Mouse (Mus musculus) CD8-positive naive resting alpha-beta T cell, adult 2 months (primary cell): ENCODE measurements around the gene Nrxn2.

Experiments used
- DNase-seq, 2 experiments: peaks; one replicate each; pipeline ENCODE4 v3.0.0; 2022; ENCODE audit warnings: low read depth in 2 of 2, low spot score in 2 of 2

Gene Nrxn2

DNA sequence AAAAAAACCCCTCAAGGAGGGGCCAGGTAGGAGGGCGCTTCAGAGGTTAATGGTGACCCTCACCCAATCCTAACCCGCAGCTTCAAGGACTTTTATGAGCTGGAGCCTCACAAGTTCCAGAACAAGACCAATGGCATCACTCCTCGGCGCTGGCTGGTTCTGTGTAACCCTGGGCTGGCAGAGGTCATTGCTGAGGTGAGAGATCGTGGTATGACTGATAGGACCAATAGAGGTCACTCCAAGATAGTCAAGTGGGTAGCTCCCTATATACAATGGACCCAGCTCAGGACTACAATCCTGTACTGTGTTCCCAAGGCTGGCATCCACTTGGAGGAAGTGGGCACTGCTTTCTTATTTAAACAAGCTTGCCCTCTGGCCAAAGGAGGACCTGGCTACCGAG is 28.3 kb upstream of the Nrxn2 start:
- no peak for DNase-seq

- DNase-seq, result peak in 1 of 2 experiments; percentile 63
Measured at GRCm38 (mm10) chr19:6392743-6393393, 25.7 kb upstream of the Nrxn2 start.

DNA sequence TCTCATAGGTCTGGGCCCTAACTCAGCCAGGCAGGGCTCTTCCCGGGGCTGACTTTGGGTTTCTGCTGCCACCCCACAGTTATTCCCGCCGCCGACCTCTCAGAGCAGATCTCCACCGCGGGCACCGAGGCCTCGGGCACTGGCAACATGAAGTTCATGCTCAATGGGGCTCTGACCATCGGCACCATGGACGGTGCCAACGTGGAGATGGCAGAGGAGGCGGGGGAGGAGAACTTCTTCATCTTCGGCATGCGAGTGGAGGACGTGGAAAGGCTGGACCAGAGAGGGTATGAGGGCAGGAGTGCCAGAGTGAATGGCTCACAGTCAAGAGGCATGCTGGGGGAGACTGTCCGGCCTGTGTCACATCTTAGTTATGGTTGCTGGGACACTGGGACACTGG is 24.9 kb upstream of the Nrxn2 start:
- DNase-seq, result no peak

DNA sequence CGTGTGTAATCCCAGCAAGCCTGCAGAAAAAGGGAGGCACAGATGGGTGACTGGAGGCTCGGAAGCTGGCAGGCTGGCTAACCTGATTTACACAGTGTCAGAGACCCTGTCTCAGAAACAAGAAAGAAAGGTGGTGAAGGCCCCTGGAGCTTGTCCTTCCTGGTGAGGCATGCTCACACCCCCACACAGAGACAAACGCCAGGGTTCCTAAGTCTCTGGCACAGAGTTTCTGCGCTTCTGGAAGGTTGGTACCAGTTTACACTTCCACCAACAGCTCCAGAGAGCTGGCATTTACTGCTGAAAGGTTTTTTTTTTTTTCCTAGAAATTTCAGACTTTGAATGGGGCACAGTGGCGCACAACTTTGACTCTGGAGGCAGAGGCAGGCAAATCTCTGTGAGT is 22.3 kb upstream of the Nrxn2 start:
- DNase-seq, result no peak

- no peak for DNase-seq
Measured at GRCm38 (mm10) chr19:6397582-6398249, 20.8 kb upstream of the Nrxn2 start.

- DNase-seq, result peak; percentile 53 to 75
Measured at GRCm38 (mm10) chr19:6398447-6399284, 19.9 kb upstream of the Nrxn2 start.

DNA sequence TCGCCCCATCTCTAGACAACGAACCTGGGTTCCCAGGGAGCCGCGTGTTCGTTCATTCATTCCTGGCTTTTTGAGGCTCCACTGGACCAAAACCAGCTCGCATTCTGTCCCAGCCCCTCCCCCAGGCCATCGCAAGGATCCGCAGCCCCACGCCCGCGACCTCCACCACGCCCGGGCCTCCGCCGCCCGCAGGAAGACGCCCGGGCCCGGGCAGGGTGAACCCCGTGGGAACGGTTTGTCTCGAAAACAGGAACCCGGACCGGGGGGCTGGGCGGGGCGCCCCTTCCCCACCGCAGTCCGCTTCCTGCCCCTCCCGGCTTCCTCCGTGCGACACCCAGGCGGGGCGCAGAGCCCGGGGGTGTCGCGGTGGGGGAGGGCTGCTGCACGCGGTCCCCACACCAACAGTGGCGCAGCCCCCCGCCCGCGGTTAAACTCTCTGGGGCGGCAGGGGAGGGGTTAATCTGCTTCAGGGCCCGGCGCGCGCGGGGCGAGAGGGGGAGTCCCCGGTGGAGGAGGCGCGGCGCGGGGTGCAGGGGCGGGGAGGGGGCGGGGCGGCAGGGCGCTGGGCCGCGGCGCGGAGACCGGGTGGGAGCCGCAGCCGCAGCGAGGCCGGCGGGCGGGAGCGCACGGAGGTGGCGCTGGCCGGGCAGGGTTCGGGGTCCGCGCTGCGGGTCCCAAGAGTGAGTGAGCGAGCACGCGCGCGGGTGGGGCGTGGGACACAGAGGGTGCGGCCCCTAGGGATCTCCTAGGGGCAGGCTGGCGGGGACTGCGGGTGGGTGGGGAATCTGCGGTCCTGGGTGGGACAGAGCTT is 19.0 kb upstream of the Nrxn2 start, which contains the start of gene Rasgrp2:
Gene Rasgrp2, plus strand, starts transcription at position 56 of the 811 bp plus-strand sequence.
- DNase-seq, result peak; percentile 74 to 79

- DNase-seq, result peak; percentile 72 to 82
Measured at GRCm38 (mm10) chr19:6400096-6401086, 18.1 kb upstream of the Nrxn2 start.

- peak; percentile 79 to 83 for DNase-seq
Measured at GRCm38 (mm10) chr19:6401131-6401815, 17.3 kb upstream of the Nrxn2 start.

- no peak for DNase-seq
Measured at GRCm38 (mm10) chr19:6401951-6402350, 16.6 kb upstream of the Nrxn2 start.

- DNase-seq, result no peak
Measured at GRCm38 (mm10) chr19:6403869-6404268, 14.7 kb upstream of the Nrxn2 start.

DNA sequence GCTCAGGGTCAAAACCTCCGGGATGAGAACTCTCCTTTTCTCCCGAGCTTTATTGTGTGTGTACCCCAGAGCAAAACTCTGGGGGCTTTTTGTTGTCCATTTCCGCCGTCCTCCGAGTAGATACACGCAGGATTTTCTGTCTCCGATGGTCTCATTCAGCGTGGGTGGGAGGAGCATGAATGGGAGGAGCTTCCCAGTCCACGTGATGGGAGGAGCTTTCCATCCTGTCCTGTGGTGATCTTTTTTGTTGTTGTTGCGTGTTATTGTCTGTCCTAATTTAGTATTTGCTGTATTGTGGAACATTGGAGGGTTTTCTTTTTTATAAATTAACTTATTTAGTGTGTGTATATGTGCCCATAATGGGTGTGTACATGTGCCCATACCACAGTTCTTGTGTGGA is 13.1 kb upstream of the Nrxn2 start:
- DNase-seq, result no peak

DNA sequence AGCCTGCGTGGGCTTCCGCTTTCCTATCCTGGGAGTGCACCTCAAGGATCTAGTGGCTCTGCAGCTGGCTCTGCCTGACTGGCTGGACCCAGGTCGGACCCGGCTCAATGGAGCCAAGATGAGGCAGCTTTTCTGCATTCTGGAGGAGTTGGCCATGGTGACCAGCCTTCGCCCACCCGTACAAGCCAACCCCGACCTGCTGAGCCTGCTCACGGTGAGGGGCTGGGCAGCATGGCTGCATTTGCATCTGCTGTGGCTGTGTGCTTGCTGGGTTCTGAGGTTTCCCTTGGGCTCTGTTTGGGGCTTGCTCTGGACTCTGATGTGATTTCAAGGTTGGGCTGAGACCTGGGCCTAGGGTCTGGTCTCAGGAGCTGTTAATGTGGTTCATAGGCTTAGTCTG is 11.4 kb upstream of the Nrxn2 start:
- DNase-seq, result no peak

DNA sequence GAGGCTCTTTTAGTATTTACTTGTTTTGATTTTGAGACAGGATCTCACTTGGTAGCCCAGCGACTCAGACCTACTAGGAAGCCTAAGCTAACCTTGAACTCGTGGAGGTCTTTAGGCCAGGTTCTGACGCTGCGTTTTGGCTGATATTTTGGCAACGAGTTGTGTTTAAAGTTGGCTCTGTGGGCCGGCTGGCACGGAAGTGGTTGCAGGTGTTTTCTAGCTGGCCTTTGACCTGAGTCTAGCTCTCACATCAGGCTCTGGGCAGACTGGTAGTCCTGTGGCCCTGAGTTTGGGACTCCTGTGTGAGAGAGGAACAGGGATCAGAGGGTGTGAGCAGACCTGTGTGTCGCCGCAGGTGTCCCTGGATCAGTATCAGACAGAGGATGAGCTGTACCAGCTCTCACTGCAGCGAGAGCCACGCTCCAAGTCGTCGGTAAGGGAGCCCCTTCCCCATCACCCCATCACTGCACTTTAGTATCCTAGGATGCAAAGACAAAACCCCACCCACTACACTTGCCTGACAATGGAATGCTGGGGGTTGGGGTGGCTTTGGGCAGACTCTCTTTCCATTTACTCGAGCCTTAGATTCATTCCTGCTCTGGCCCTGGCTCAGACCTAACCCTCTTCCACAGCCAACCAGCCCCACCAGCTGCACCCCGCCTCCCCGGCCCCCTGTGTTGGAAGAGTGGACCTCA is 10.6 kb upstream of the Nrxn2 start:
- no peak for DNase-seq

GRCm38 (mm10) chr19:6408749-6409148 is 9.8 kb upstream of the Nrxn2 start:
- no peak for DNase-seq

DNA sequence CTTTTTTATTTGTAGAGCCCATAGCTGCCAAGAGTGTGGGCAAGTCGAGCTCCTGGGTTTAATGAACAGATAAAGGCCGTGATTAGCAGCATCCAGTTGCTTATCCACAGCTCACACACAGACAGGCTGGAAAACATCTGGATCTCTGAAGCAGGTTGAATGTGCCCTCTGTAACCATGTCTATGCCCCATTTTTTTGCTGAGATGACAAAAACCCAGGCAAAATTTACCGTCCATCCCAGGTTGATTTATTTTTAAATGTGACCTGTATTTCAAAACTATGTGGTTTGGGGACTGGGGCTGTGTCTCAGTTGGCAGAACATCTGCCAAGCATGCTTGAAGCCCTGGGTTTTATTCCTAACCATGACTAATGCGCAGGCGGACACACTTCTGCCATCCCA is 9.4 kb upstream of the Nrxn2 start:
- DNase-seq, result no peak

DNA sequence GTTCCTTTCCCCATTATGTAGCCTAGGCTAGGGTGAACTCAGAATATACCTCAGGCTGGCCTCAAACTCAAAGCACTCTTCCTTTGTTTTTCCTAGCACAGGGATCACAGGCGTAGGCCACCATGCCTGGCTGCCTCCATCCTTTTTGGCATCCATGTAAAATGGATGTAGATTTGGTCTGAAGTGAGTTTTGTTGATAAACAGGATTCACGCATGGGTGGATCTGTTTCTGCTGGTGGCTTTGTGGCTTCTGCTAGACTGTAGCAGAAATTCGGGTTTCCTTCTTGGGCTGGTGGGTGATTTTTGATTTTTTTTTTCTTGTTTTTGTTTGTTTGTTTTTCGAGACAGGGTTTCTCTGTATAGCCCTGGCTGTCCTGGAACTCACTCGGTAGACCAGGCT is 8.6 kb upstream of the Nrxn2 start:
- no peak for DNase-seq

DNA sequence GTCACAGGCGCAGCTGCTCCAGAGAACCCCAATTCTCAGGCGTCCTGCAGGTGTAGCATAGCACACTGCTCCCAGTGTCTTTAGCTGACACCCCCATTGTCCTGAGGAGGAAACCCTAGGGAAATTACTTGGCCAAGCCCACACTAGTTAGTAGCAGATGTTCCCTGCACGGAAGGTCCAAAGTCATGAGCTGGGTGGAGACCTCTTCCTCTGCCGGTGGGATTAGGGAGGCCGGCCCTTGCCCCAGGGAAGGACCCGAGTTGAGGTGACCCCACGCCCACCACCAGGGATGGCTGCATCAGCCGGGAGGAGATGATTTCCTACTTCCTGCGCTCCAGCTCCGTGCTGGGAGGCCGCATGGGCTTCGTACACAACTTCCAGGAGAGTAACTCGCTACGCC is 5.7 kb upstream of the Nrxn2 start:
- DNase-seq, result no peak

DNA sequence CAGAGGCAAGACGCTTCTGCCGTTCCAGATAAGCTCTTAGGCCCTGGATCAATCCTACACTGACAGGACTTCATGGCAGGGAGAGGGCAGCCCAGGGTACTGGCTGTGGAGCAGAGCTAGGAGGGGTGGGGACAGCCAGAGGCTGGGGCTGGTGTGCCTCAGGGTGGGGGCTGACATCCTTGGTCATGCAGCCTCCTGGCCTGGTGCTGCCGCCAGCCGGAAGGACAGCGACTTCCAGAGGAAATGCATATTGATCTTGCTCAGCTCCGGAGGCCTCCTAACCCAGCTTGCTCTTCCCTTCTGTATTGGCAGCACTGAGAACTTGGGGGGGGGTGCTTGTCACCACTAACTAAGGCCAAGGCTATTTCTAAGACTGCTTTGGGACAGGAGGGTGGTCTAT is 3.1 kb upstream of the Nrxn2 start:
- no peak for DNase-seq
